ENCODE assay signal across 24 mouse cellular contexts in genomic region chr15:78024211-78024610, GRCm38 (mm10).
"Had no signal": no experiment of that assay in that cellular context is flagged by ENCODE, and none has a peak within 500 bp of the region (broad histone marks: within the 10 kb centered on the region; RNA-seq: fewer than 3 reads in every experiment).

No protein-coding gene starts in this region.

- ATAC-seq: forebrain, postnatal 0 days; hindbrain, embryonic 16.5 days; inflammation-experienced regulatory T-cells, adult 6 months; intestine, embryonic 15.5 days; intestine, postnatal 0 days had no signal

- DNase-seq: forebrain, postnatal 0 days; gastrocnemius, postnatal 14 days; gastrocnemius, postnatal 36 days; heart, adult 11 months; heart, adult 2 months; heart, postnatal 14 days; heart, postnatal 36 days; kidney, adult 18-20 months; kidney, adult 8-10 months; kidney, postnatal 10 days; kidney, postnatal 25 days; kidney, postnatal 4 days had no signal

- H3K4me3 ChIP-seq: heart, adult 2 months; heart, embryonic 13.5 days; heart, embryonic 15.5 days; hindbrain, embryonic 13.5 days; intestine, embryonic 15.5 days; layer of hippocampus, adult 2 months; left cerebral cortex, adult 2 months; limb, embryonic 10.5 days; limb, embryonic 12.5 days had no signal

- H3K9me3 ChIP-seq: heart, embryonic 13.5 days; heart, embryonic 15.5 days; hindbrain, embryonic 13.5 days; intestine, embryonic 15.5 days; limb, embryonic 10.5 days; limb, embryonic 12.5 days had no signal

- H3K27me3 ChIP-seq: hindbrain, embryonic 13.5 days; intestine, embryonic 15.5 days; limb, embryonic 12.5 days had no signal

- H3K4me2 ChIP-seq: heart, embryonic 11.5 days; heart, embryonic 13.5 days; heart, embryonic 15.5 days; hindbrain, embryonic 13.5 days; intestine, embryonic 15.5 days; limb, embryonic 12.5 days had no signal

- H3K9ac ChIP-seq: forebrain, postnatal 0 days; heart, embryonic 13.5 days; heart, embryonic 15.5 days; hindbrain, embryonic 13.5 days; intestine, embryonic 15.5 days; limb, embryonic 12.5 days had no signal

- H3K36me3 ChIP-seq: heart, embryonic 13.5 days; heart, embryonic 15.5 days; hindbrain, embryonic 13.5 days; intestine, embryonic 15.5 days; limb, embryonic 10.5 days; limb, embryonic 12.5 days had no signal

- H3K27ac ChIP-seq: heart, adult 2 months; heart, embryonic 13.5 days; heart, embryonic 15.5 days; hindbrain, embryonic 13.5 days; intestine, embryonic 15.5 days; layer of hippocampus, adult 2 months; left cerebral cortex, adult 2 months; limb, embryonic 10.5 days; limb, embryonic 12.5 days had no signal

- H3K4me1 ChIP-seq: heart, embryonic 13.5 days; heart, embryonic 15.5 days; hindbrain, embryonic 13.5 days; intestine, embryonic 15.5 days; limb, embryonic 12.5 days had no signal
